Mouse (Mus musculus) liver, adult 2 months (tissue): ENCODE results near the gene Hesx1.
A peak's percentile ranks its signal among the peaks of the same experiment; 100 is the strongest.

ENCODE experiments used
- CTCF ChIP-seq: fragments of 200-500 bp; IDR thresholded peaks from 2 replicates; pipeline ENCODE4 v1.5.1; 2011; ENCODE audit warnings: low read depth, low read length, control low read depth
- POLR2A ChIP-seq: fragments of 200-500 bp; IDR thresholded peaks from 2 replicates; pipeline ENCODE4 v1.6.1; 2011; ENCODE audit warnings: low read length, control low read depth; ENCODE audit not compliant: insufficient read depth; ENCODE audit errors: extremely low read depth

- TF ChIP-seq CTCF = 0 out of 2 replicates have a peak, but pooled peaks have one; percentile 2
- TF ChIP-seq POLR2A = no peak
Measured at GRCm38 (mm10) chr14:27044967-27045361, 50.7 kb downstream of the Hesx1 start.
